Mouse (Mus musculus): ENCODE measurements around the gene Snx1.

Snx1 gene

GRCm38 (mm10) chr9:66126456-66127192 lies at the start of gene Snx1, which contains the start of gene Ciao2a:
Snx1 (minus strand) TSS chr9:66126587.
Ciao2a (plus strand) TSS chr9:66126611.
- DNase-seq (ENCODE audit: low spot score), result peak; percentile 98

DNA sequence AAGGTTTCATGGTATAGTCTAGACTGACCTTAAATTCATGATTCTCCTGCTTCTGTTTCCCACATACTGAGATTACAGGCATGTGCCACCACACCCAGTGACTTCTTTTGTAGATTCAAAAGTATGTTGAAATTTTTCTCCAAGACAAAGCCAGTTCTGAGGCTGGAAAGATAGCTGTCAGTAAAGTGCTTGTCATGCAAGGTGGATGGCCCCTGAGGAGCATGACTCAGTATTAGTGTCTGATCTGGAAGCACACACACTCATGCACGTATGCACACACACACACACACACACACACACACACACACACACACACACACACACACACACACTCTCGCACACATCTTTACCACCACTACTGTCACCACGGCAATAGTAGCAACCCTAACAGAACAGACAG lies 48.6 kb upstream of the Snx1 start:
- no peak for DNase-seq (ENCODE audit: low spot score)

GRCm38 (mm10) chr9:66173316-66173855 lies 47.0 kb upstream of the Snx1 start:
- no peak for DNase-seq (ENCODE audit: low spot score)

DNA sequence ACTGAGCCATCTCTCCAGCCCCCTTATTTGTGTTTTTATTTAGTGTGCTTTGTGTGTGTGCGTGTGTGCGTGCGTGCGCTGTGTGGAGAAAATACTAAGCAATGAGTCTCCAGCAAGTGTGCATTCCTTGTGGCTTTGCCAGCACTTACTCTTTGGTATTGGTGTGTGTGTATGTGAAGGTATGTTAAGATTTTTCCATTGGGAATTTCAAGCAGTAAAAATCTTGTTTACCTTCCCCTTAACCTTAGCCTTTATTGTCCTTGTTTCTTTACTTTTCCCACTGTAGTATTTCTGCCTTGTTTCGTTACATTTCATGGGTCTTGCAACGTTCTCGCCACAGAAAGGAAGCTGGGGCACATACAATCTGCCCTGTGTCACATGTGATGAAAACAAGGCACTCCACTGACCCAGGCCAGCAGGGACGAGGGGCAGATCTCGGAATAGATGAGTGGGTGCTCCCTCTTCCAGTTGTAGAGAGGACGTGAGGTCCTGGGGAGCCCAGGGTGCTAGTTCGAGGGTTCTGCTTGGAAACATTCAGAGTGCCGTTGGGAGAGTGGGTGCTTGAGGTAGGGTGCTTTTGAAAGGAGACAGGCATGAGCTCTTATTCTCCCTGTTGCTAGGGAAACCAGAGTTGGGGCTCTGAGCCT lies 45.0 kb upstream of the Snx1 start:
- no peak for DNase-seq (ENCODE audit: low spot score)

- DNase-seq (ENCODE audit: low spot score), result no peak
Observed at GRCm38 (mm10) chr9:66170506-66170905, 44.1 kb upstream of the Snx1 start.

- no peak for DNase-seq (ENCODE audit: low spot score)
Observed at GRCm38 (mm10) chr9:66168233-66168632, 41.8 kb upstream of the Snx1 start.

- no peak for DNase-seq (ENCODE audit: low spot score)
Observed at GRCm38 (mm10) chr9:66167222-66167621, 40.8 kb upstream of the Snx1 start.

GRCm38 (mm10) chr9:66162995-66163394 lies 36.6 kb upstream of the Snx1 start:
- DNase-seq (ENCODE audit: low spot score), result no peak

- no peak for DNase-seq (ENCODE audit: low spot score)
Observed at GRCm38 (mm10) chr9:66160155-66160554, 33.8 kb upstream of the Snx1 start.

DNA sequence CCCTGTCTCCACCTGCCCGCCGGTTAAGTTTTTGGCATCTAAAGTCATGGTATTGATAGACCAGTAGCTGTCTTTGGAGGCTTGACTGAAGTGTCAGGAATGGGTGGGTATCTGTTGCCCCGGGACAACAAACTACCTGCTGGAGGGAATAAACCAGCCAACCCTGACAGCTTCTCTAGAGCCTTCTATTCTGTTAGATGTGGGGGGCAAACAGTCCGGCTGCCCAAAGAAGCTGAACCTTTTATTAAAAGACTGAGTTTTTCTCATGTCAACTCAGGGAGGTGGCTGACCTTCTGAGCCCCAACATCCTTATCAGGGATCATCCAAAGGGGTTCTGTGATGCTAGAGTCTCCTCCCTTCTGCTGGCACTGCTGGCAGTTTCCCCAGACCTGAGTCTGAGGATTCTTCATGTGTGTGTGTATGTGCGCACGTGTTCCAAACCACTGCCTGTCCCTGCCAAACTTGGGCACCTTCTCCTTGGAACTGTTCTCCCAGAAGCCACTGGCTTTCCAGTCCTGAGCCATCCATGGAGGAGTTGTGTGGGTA lies 32.6 kb upstream of the Snx1 start:
- no peak for DNase-seq (ENCODE audit: low spot score)

GRCm38 (mm10) chr9:66157958-66158830 lies 31.8 kb upstream of the Snx1 start, which contains the start of gene Dapk2:
Dapk2 (plus strand) TSS chr9:66158223.
- DNase-seq (ENCODE audit: low spot score), result peak; percentile 82

DNA sequence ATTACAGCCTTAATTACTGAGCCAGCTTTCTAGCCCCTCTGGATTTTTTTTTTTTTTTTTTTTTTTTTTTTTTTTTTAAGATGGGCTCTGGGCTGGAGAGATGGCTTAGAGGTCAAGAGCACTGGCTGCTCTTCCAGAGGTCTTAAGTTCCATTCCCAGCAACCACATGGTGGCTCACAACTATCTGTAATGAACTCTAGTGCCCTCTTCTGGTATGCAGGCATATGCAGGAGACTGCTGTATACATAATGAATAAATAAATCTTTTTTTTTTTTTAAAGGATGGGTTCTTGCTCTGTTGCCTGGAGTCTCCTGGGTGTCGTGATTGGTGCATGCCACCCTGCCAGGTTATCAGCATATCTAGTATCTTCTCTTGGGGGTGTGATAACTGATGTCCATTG lies 29.1 kb upstream of the Snx1 start:
- no peak for DNase-seq (ENCODE audit: low spot score)

DNA sequence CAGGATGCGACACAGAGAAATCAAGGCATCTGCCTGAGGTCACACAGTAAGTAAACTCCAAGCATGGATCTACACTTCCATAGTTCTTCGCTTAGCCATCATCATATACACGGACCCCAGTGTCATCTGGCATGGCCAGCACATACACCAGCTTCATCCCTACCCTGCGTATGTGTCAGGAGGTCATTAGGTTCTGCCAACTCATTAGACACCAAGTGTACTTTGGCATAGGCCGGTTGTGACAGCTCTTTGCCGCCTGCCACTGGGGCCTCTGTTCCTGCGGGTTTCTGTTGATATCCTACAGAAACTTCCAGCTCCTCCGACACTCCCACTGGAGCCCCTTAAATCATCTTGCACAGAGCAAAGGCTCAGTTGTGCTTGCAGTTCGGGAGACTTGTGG lies 27.6 kb upstream of the Snx1 start:
- DNase-seq (ENCODE audit: low spot score), result no peak

DNA sequence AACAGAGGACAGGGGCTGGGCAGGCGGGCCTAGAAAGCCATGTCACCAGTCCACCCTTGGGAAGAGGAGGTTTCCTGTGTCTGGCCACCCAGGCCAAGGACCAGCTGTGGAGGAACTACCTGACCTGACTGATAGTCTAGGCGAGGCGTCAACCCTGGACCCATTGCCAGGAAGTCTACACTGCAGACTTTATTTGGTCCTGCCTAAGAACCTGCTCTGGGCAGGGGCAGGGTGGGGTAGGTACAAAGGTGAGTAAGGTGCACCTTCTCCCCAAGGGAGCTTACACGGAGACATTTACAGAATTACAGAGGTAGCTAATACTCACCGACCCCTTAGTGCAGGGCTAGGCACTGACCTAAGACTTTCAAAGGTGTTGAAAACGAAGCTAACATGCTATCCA lies 27.2 kb upstream of the Snx1 start:
- no peak for DNase-seq (ENCODE audit: low spot score)

DNA sequence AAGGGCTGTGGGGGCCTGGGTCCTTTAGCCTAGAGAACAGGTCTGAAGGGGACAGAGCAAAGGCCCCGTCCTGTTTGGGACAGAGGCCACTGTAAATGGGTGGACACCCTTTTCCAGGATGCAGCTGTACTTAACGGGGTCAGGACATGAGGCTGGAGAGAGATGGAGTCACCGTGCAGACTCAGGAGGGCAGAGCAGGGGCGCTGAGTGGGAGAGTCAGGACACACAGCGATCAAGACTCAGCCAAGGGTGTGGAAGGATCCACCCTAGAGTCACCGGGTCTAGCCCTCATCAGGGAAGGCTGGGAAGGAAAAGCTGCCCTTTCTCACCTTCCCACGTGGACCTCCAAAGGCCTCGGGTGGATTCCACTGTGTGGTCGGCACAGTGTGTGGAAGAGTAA lies 25.6 kb upstream of the Snx1 start:
- no peak for DNase-seq (ENCODE audit: low spot score)

DNA sequence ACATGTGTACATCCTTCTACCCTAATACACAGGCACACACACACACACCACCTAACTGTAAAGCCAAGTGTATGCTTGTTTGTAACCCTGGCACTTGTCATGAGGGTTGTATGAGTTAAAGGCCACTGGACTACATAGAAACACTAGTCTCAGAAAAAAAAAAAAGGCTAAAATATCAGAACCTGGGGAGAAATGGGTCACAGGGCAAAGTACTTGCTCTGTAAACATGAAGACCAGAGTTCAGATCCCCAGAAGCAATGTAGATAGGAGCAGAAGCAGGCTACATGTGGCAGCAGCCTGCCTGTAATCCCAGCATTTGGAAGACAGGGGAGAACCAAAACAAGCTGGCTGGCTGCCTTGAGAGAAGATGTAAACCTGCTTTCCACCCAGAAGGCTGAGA lies 19.8 kb upstream of the Snx1 start:
- DNase-seq (ENCODE audit: low spot score), result no peak

DNA sequence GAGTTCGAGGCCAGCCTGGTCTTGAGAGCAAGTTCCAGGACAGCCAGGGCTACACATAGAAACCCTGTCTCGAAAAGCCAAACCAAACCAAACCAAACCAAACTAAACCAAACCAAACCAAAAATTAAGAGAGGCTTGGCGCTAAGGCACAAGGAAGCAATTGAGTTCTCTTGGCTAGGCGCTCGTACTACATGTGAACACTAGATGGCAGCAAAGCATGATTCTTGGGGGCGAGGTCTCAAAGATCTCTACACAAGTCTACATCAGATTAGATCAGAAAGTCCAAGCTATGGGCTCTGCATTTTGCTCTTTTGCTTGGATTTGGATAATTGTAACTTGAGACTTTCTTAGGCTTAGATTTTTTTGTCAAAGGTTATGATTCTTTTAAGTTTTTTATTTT lies 17.9 kb upstream of the Snx1 start:
- DNase-seq (ENCODE audit: low spot score), result peak; percentile 81

DNA sequence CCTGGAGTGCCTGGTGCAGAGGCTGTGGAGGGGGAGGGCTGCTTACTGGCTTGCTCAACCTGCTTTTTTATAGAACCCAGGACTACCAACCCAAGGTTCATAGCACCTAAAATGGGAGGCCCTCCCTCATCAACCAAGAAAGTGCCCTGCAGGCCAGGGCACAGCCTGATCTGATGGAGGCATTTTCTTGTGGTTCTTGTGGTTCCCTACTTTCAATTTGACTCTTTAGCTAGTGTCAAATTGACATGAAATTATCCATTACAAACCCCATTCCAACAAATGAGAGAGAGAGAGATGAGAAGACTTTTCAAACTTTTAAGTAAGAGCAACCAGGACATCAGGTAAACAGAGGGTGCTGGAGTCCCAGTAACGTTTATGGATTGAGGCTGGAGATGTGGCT lies 15.9 kb upstream of the Snx1 start:
- DNase-seq (ENCODE audit: low spot score), result no peak

DNA sequence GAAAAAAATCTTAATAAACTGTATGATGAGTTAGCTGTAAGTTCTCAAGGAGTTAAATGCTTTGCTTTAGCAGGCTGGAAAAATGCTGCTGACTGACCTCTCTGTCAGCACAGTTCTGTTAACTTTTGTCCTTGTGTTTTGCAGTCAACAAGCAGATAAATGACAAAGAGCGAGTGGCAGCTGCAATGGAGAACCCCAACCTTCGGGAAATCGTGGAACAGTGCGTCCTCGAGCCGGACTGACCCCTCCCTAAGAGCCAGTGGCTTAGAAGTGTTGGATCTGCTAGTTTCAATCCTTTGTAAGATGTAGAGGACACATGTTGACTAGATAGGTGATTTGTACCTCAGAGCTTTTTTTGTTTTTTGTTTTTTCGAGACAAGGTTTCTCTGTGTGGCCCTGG lies 11.8 kb upstream of the Snx1 start:
- DNase-seq (ENCODE audit: low spot score), result no peak

DNA sequence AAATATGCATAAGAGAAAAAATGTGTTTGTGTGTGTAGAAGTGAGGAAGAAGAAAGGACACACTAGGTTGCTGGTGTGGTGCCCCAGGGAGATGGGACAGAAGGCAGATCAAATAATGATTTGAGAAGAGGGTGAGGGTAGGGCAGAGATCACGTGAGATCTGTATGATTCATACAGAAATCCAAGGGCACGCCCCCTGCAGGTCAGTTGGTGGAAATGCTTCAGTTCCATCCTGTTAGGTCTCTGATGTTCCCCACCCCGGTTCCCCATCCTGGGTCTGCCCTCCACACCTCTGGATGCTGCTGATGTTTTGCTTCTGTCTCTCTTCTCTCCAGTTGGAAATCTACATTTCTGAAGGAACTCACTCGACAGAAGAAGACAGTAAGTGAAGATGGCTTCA lies 9.6 kb upstream of the Snx1 start:
- DNase-seq (ENCODE audit: low spot score), result no peak

GRCm38 (mm10) chr9:66131466-66131865 lies 5.1 kb upstream of the Snx1 start:
- DNase-seq (ENCODE audit: low spot score), result no peak

DNA sequence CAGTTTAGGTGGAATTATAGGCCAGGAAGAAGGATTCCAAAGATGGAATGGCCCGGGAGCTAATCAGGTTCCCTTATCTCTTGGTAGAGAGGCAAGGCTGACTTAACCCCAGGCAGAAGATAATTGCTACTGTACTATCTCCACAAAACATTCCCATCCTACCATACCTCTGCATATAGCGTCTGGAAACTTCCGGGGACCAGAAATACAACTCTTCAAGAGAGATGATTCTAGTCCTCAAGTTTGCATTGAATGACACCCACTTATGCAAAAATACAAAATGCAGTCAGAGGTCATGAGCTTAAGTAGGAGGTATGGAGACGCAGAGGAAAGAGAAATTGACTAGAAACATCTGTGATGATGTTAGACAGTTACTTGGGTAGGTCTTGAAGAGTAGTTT lies 1.5 kb upstream of the Snx1 start:
- peak; percentile 48 for DNase-seq (ENCODE audit: low spot score)

Measured in c-Kit-positive CD71-positive TER-119-positive erythroid progenitor cells, embryonic 14.5 days (primary cell).